8 mouse cellular contexts compared by ENCODE assay signal in the genomic region with DNA sequence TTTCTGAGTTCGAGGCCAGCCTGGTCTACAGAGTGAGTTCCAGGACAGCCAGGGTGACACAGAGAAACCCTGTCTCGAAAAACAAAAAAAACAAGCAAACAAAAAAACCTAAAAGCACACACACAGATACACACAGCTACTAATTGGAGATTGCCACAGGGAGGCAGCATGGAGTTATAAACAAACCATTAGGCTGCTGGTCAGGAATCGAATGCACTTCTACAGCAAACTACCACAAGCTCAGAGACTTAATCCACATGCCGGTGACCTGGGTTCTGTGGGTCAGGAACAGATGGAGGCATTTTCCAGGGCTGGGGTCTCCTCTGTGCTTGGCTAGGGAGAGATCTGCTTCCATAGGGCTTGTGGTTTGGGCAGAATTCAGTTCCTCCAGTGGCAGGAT. TPM values are rescaled to one million over a fixed set of nuclear protein-coding genes. Genes with fewer than 3 reads are reported as not detected.
DNase-seq lines count a peak whose midpoint lies in the region; ATAC-seq and TF ChIP-seq lines count a peak whose summit lies in the region.
"Had no signal": no experiment of that assay in that cellular context is flagged by ENCODE, and none has a peak within 500 bp of the region (broad histone marks: within the 10 kb centered on the region; RNA-seq: fewer than 3 reads in every experiment).

No protein-coding gene starts in this region.

- DNase-seq in kidney, adult 18-20 months = peak; percentile 45
- peak; percentile 39 for DNase-seq in R1 (ENCODE audit: low read depth, low spot score)
- peak in 1 of 2 experiments; percentile 54 for DNase-seq in layer of hippocampus, adult 2 months (ENCODE audit: low spot score in 2 of 2)
- peak; percentile 8 for DNase-seq in yolk sac, embryonic 10.5 days (ENCODE audit: low spot score)

- no peak overlapping the region for H3K27ac ChIP-seq in kidney, embryonic 15.5 days
- H3K27ac ChIP-seq in layer of hippocampus, adult 2 months = no peak overlapping the region
- H3K27ac ChIP-seq in midbrain, embryonic 16.5 days (ENCODE audit: low read length) = no peak overlapping the region

- no peak for ATAC-seq in kidney, embryonic 15.5 days (replicated peaks; ENCODE audit: low FRiP score)
- ATAC-seq in midbrain, embryonic 16.5 days = no peak

- WGBS in kidney, embryonic 15.5 days = 46% methylated on average over 4 of the region's 4 CpGs
- 46% methylated on average over 4 of the region's 4 CpGs for WGBS in midbrain, embryonic 16.5 days

- no peak overlapping the region for H3K9ac ChIP-seq in kidney, embryonic 15.5 days
- no peak overlapping the region for H3K9ac ChIP-seq in midbrain, embryonic 16.5 days (ENCODE audit: low read depth, low read length)

- H3K36me3 ChIP-seq in kidney, embryonic 15.5 days = no peaks in the 10 kb centered on the region
- no peaks in the 10 kb centered on the region for H3K36me3 ChIP-seq in E14TG2a.4 (ENCODE audit: insufficient read depth, low read length)
- H3K36me3 ChIP-seq in midbrain, embryonic 16.5 days (ENCODE audit: control insufficient read depth, insufficient read depth, low read length) = no peaks in the 10 kb centered on the region

- no peak overlapping the region for H3K4me2 ChIP-seq in kidney, embryonic 15.5 days
- no peak overlapping the region for H3K4me2 ChIP-seq in midbrain, embryonic 16.5 days (ENCODE audit: low read length)

- no peak overlapping the region for H3K4me3 ChIP-seq in kidney, embryonic 15.5 days (replicated peaks)
- H3K4me3 ChIP-seq in E14TG2a.4 (replicated peaks; ENCODE audit: low read length) = no peak overlapping the region
- H3K4me3 ChIP-seq in layer of hippocampus, adult 2 months = no peak overlapping the region
- H3K4me3 ChIP-seq in midbrain, embryonic 16.5 days (ENCODE audit: low read depth, low read length) = no peak overlapping the region
- H3K4me3 ChIP-seq: myocyte had no signal

- peak; percentile 12; the same call in 1 of the 2 replicates for TF ChIP-seq CTCF in E14TG2a.4 (conservative IDR thresholded peaks at IDR 0.05; ENCODE audit: low read length)
- peak; percentile 78 for TF ChIP-seq CTCF in layer of hippocampus, adult 2 months (conservative IDR thresholded peaks at IDR 0.05)

- H3K27me3 ChIP-seq in kidney, embryonic 15.5 days = 0 out of 2 replicates have a peak, but pooled peaks cover 3% of the 10 kb centered on the region
- peaks cover 3% of the 10 kb centered on the region; the same call in 1 of the 2 replicates for H3K27me3 ChIP-seq in E14TG2a.4 (ENCODE audit: insufficient read depth, low read length)
- no peaks in the 10 kb centered on the region for H3K27me3 ChIP-seq in midbrain, embryonic 16.5 days (ENCODE audit: control insufficient read depth, insufficient read depth, low read depth, low read length)

- H3K4me1 ChIP-seq in kidney, embryonic 15.5 days = no peaks in the 10 kb centered on the region
- peaks cover 39% of the 10 kb centered on the region for H3K4me1 ChIP-seq in E14TG2a.4 (replicated peaks; ENCODE audit: low read depth, low read length)
- no peaks in the 10 kb centered on the region for H3K4me1 ChIP-seq in midbrain, embryonic 16.5 days (ENCODE audit: control insufficient read depth, insufficient read depth, low read length)

- H3K9me3 ChIP-seq in kidney, embryonic 15.5 days (replicated peaks) = no peaks in the 10 kb centered on the region
- H3K9me3 ChIP-seq in E14TG2a.4 (ENCODE audit: low read length) = no peaks in the 10 kb centered on the region
- no peaks in the 10 kb centered on the region; the same call in 1 of the 2 replicates for H3K9me3 ChIP-seq in midbrain, embryonic 16.5 days (replicated peaks; ENCODE audit: control insufficient read depth, low read length, poor library complexity, severe bottlenecking)

RNA-seq across cellular contexts. Expression of a gene that starts 17.6 kb away (rescaled TPM):
- 41.8 and 43.5 TPM in 2 replicates for polyA plus RNA-seq in kidney, embryonic 15.5 days (2015; fragmentation: Nextera tagmentation; extraction: Ambion mirVana)
- 10 to 100 TPM; 87.9 to 92.3 TPM for total RNA-seq in layer of hippocampus, adult 2 months (2021)
- 92.3 and 97.8 TPM in 2 replicates for polyA plus RNA-seq in midbrain, embryonic 16.5 days (2015; fragmentation: Nextera tagmentation; extraction: Ambion mirVana)
